Comparison of ENCODE assay signal across 18 mouse cellular contexts in the genomic region with DNA sequence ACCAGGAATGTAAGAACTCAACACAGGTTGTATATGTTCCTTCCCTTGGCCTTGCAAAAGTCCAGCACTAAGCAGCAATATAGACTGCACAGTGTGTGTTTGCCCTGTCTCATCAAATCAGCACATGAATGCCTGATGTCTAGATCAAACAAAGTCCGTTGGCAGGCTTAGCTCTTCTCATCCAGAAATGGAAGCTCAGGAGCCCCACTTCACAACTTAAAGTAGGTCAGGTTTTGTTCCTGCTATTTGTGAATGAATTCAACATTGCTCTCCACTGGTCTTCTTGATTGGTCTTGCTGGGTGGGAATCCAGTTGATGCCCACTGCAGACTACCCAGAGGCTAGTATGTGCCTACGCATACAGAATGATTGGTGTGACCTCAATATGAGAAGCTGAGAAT.
DNase-seq lines count a peak whose midpoint lies in the region; ATAC-seq lines count a peak whose summit lies in the region.
"Had no signal": no experiment of that assay in that cellular context is flagged by ENCODE, and none has a peak within 500 bp of the region (broad histone marks: within the 10 kb centered on the region; RNA-seq: fewer than 3 reads in every experiment).

No protein-coding gene starts in this region.

- H3K36me3 ChIP-seq in midbrain, embryonic 11.5 days (ENCODE audit: control insufficient read depth, insufficient read depth, low read length) = no peaks in the 10 kb centered on the region
- H3K36me3 ChIP-seq: embryonic facial prominence, embryonic 12.5 days; limb, embryonic 10.5 days; liver, embryonic 13.5 days had no signal

- H3K4me1 ChIP-seq in midbrain, embryonic 11.5 days (ENCODE audit: control insufficient read depth, insufficient read depth, low read length) = no peaks in the 10 kb centered on the region
- H3K4me1 ChIP-seq: embryonic facial prominence, embryonic 12.5 days; limb, embryonic 10.5 days; liver, embryonic 13.5 days had no signal

- H3K9me3 ChIP-seq in midbrain, embryonic 11.5 days (ENCODE audit: control insufficient read depth, low read length) = no peaks in the 10 kb centered on the region
- H3K9me3 ChIP-seq: embryonic facial prominence, embryonic 12.5 days; limb, embryonic 10.5 days; liver, embryonic 13.5 days had no signal

- H3K9ac ChIP-seq in midbrain, embryonic 11.5 days (ENCODE audit: low read length) = no peak overlapping the region
- H3K9ac ChIP-seq: embryonic facial prominence, embryonic 12.5 days; liver, embryonic 13.5 days had no signal

- 53% methylated on average over 2 of the region's 2 CpGs for WGBS in midbrain, embryonic 11.5 days

- peak; percentile 50; the same call in 1 of the 2 replicates for ATAC-seq in midbrain, embryonic 11.5 days (ENCODE audit: low FRiP score)
- ATAC-seq: intestine, postnatal 0 days; lung, postnatal 0 days; Patski had no signal

- no peaks in the 10 kb centered on the region for H3K27me3 ChIP-seq in midbrain, embryonic 11.5 days (ENCODE audit: control insufficient read depth, insufficient read depth, low read length)
- H3K27me3 ChIP-seq: embryonic facial prominence, embryonic 12.5 days; liver, embryonic 13.5 days; Patski had no signal

- DNase-seq in cerebellum, postnatal 10 days = peak; percentile 26 to 28
- DNase-seq in cerebellum, adult 11-12 months = no peak
- DNase-seq in layer of hippocampus, adult 9-11 months = peak; percentile 10
- DNase-seq in layer of hippocampus, postnatal 36 days = no peak
- DNase-seq in midbrain, embryonic 11.5 days (ENCODE audit: low spot score, missing footprints) = no peak
- peak; percentile 30 for DNase-seq in retina, postnatal 7 days (ENCODE audit: low read depth, low spot score)
- no peak for DNase-seq in spleen, postnatal 10 days (ENCODE audit: low spot score in 2 of 2)
- no peak for DNase-seq in thymus, postnatal 10 days (ENCODE audit: low spot score in 2 of 2)
- DNase-seq: gastrocnemius, postnatal 10 days; heart, adult 2 months; liver, embryonic 13.5 days had no signal

- no peak overlapping the region for H3K4me3 ChIP-seq in midbrain, embryonic 11.5 days (ENCODE audit: low read depth, low read length)
- H3K4me3 ChIP-seq: embryonic facial prominence, embryonic 12.5 days; heart, adult 2 months; limb, embryonic 10.5 days; liver, embryonic 13.5 days; myocyte had no signal

- H3K27ac ChIP-seq in midbrain, embryonic 11.5 days (ENCODE audit: low read depth, low read length) = no peak overlapping the region
- H3K27ac ChIP-seq: embryonic facial prominence, embryonic 12.5 days; heart, adult 2 months; kidney, postnatal 0 days; limb, embryonic 10.5 days; liver, embryonic 13.5 days had no signal

- no peak overlapping the region for H3K4me2 ChIP-seq in midbrain, embryonic 11.5 days
- H3K4me2 ChIP-seq: embryonic facial prominence, embryonic 12.5 days; liver, embryonic 13.5 days had no signal

Comparison
In these comparisons a context has a peak if more than half of its experiments do, and no peak if none do; other contexts are left out.
1. DNase-seq: peak in cerebellum, postnatal 10 days (2 of 2), layer of hippocampus, adult 9-11 months (single experiment) and retina, postnatal 7 days (single experiment); none in cerebellum, adult 11-12 months (single experiment), layer of hippocampus, postnatal 36 days (0 of 2), midbrain, embryonic 11.5 days (single experiment), spleen, postnatal 10 days (0 of 2) and thymus, postnatal 10 days (0 of 2).